In the genomic region with DNA sequence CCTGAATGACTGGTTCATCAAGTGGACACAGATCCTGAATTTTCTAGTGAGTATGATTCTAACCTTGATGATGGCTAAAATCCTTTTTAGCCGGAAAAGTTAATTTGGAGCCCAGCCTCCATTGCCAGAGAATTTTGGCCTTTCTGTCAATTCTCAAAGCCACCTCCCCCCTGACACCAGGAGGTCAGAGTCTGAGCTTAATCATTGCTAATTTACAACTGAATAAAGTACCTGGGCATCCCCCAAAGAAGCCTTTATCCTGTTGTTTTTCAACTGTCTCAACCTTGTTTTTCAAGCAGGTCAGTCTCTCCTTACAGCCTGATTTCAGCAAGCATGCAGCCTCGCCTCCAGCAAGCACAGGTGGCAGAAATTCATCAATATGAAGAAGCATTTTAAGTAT, we compare ENCODE assay signal across 11 mouse cellular contexts.
"Had no signal": no experiment of that assay in that cellular context is flagged by ENCODE, and none has a peak within 500 bp of the region (broad histone marks: within the 10 kb centered on the region; RNA-seq: fewer than 3 reads in every experiment).

No protein-coding gene starts in this region.

- H3K27ac ChIP-seq: midbrain, embryonic 13.5 days; midbrain, embryonic 15.5 days; neural tube, embryonic 12.5 days had no signal

- H3K4me3 ChIP-seq: midbrain, embryonic 13.5 days; midbrain, embryonic 15.5 days; neural tube, embryonic 12.5 days had no signal

- DNase-seq: lung, adult 18-20 months; lung, embryonic 14.5 days; lung, postnatal 10 days; lung, postnatal 4 days; right cerebral cortex, postnatal 14 days; thymus, adult 18-20 months; thymus, postnatal 14 days; thymus, postnatal 36 days had no signal

- H3K4me1 ChIP-seq: midbrain, embryonic 13.5 days; midbrain, embryonic 15.5 days; neural tube, embryonic 12.5 days had no signal

- H3K27me3 ChIP-seq: midbrain, embryonic 13.5 days; midbrain, embryonic 15.5 days; neural tube, embryonic 12.5 days had no signal

- H3K9ac ChIP-seq: lung, embryonic 14.5 days; midbrain, embryonic 13.5 days; midbrain, embryonic 15.5 days; neural tube, embryonic 12.5 days had no signal

- H3K9me3 ChIP-seq: midbrain, embryonic 13.5 days; midbrain, embryonic 15.5 days; neural tube, embryonic 12.5 days had no signal

- H3K36me3 ChIP-seq: midbrain, embryonic 13.5 days; midbrain, embryonic 15.5 days; neural tube, embryonic 12.5 days had no signal

- ATAC-seq: midbrain, embryonic 13.5 days; midbrain, embryonic 15.5 days had no signal
